Mouse (Mus musculus) kidney, adult 2 months (tissue): ENCODE measurements around the gene Pkhd1. TPM values are rescaled to one million over a fixed set of nuclear protein-coding genes. Genes with fewer than 3 reads are reported as not detected.

Experiments used
- DNase-seq: peaks from one replicate; pipeline ENCODE4 v3.0.0; 2021
- H3K27ac ChIP-seq: fragments of 200-500 bp; 2 replicates; pipeline ENCODE4 v1.5.1; 2012; ENCODE audit warnings: low read depth, low read length, control low read depth, inconsistent platforms; ENCODE audit not compliant: insufficient read depth
- H3K27me3 ChIP-seq: fragments of 200-500 bp; replicated peaks from 2 replicates; pipeline ENCODE4 v1.6.1; 2012; ENCODE audit warnings: mild to moderate bottlenecking, moderate library complexity, low read length, inconsistent platforms; ENCODE audit not compliant: control insufficient read depth, insufficient read depth
- H3K36me3 ChIP-seq: fragments of 200-500 bp; 2 replicates; pipeline ENCODE4 v1.6.1; 2012; ENCODE audit warnings: mild to moderate bottlenecking, moderate library complexity, low read length, inconsistent platforms; ENCODE audit not compliant: control insufficient read depth, insufficient read depth
- H3K4me1 ChIP-seq: fragments of 200-500 bp; 2 replicates; pipeline ENCODE4 v1.6.1; 2011; ENCODE audit warnings: low read length; ENCODE audit not compliant: control insufficient read depth, insufficient read depth
- H3K4me3 ChIP-seq: fragments of 200-500 bp; 2 replicates; pipeline ENCODE4 v1.5.1; 2011; ENCODE audit warnings: mild to moderate bottlenecking, low read depth, low read length, control low read depth; ENCODE audit not compliant: insufficient read depth
- CTCF ChIP-seq: fragments of 200-500 bp; conservative IDR thresholded peaks from 2 replicates; pipeline ENCODE4 v1.5.1; 2011; ENCODE audit warnings: low read depth, mild to moderate bottlenecking, control low read depth, low read length, moderate library complexity, mixed read lengths; ENCODE audit not compliant: insufficient read depth, insufficient read length
- POLR2A ChIP-seq: fragments of 200-500 bp; IDR thresholded peaks from one replicate; pipeline ENCODE4 v1.6.1; 2011; ENCODE audit warnings: low read depth, low read length, control low read depth
- WGBS: fragments of 180-500 bp; shearing (Covaris S2); methylation state at CpG from one replicate; pipeline ENCODE4 v1.1.7; 2018; 5-methylcytosine and 5-hydroxymethylcytosine counted together
- polyA plus RNA-seq: library from polyadenylated mRNA; depleted of rRNA; stranded (reverse); fragments of >200 nt; gene quantifications from 2 replicates; pipeline ENCODE4 v1.2.3, GENCODE M21; 2012

Pkhd1 gene
- polyA plus RNA-seq, 1 experiment = 17.3 TPM

- no peak overlapping the region for H3K27ac ChIP-seq
- no peaks in the 10 kb centered on the region for H3K4me1 ChIP-seq
- no peak for DNase-seq
- 74% methylated on average over 5 of the region's 5 CpGs for WGBS
- peaks cover 4% of the 10 kb centered on the region; the same call in 1 of the 2 replicates for H3K36me3 ChIP-seq
- H3K27me3 ChIP-seq = no peaks in the 10 kb centered on the region
- H3K4me3 ChIP-seq = no peak overlapping the region
- TF ChIP-seq CTCF = no peak
- no peak for TF ChIP-seq POLR2A
Measured at GRCm38 (mm10) chr1:20409411-20409967, 208.4 kb downstream of the Pkhd1 start.

GRCm38 (mm10) chr1:20398319-20398718 lies 219.5 kb downstream of the Pkhd1 start:
- DNase-seq = peak; percentile 63
- TF ChIP-seq POLR2A (no peak), CTCF (no peak)
- WGBS = 13% methylated on average over 4 of the region's 4 CpGs
- Histone ChIP-seq H3K4me1 (no peaks in the 10 kb centered on the region; the same call in 1 of the 2 replicates), H3K27ac (no peak overlapping the region), H3K4me3 (no peak overlapping the region), H3K27me3 (no peaks in the 10 kb centered on the region), H3K36me3 (no peaks in the 10 kb centered on the region)

GRCm38 (mm10) chr1:20364437-20364836 lies 253.4 kb downstream of the Pkhd1 start:
- Histone ChIP-seq H3K27ac (no peak overlapping the region), H3K4me3 (no peak overlapping the region), H3K4me1 (0 out of 2 replicates have a peak, but pooled peaks cover 2% of the 10 kb centered on the region), H3K36me3 (peaks cover 2% of the 10 kb centered on the region; the same call in 1 of the 2 replicates), H3K27me3 (no peaks in the 10 kb centered on the region)
- DNase-seq = peak; percentile 81
- TF ChIP-seq CTCF (no peak), POLR2A (no peak)
- 11% methylated on average over 1 of the region's 1 CpGs for WGBS

- no peak overlapping the region for H3K27ac ChIP-seq
- no peak for TF ChIP-seq POLR2A
- TF ChIP-seq CTCF = no peak
Measured at GRCm38 (mm10) chr1:20344651-20345050, 273.2 kb downstream of the Pkhd1 start.

GRCm38 (mm10) chr1:20311485-20311884 lies 306.4 kb downstream of the Pkhd1 start:
- WGBS = 13% methylated on average over 2 of the region's 2 CpGs
- no peak for TF ChIP-seq POLR2A
- TF ChIP-seq CTCF = 0 out of 2 replicates have a peak, but pooled peaks have one; percentile 13

More at GRCm38 (mm10) chr1:20344651-20345050, 273.2 kb downstream of the Pkhd1 start:
- WGBS = 63% methylated on average over 3 of the region's 3 CpGs
- H3K36me3 ChIP-seq = peaks cover 3% of the 10 kb centered on the region
- DNase-seq = no peak
- H3K4me1 ChIP-seq = no peaks in the 10 kb centered on the region
- no peaks in the 10 kb centered on the region for H3K27me3 ChIP-seq
- no peak overlapping the region for H3K4me3 ChIP-seq

GRCm38 (mm10) chr1:20310925-20311324 lies 306.9 kb downstream of the Pkhd1 start:
- Histone ChIP-seq H3K4me3 (no peak overlapping the region), H3K27me3 (no peaks in the 10 kb centered on the region), H3K4me1 (no peaks in the 10 kb centered on the region), H3K27ac (no peak overlapping the region), H3K36me3 (peaks cover 1% of the 10 kb centered on the region)
- 66% methylated on average over 6 of the region's 6 CpGs for WGBS
- no peak for TF ChIP-seq CTCF
- no peak for TF ChIP-seq POLR2A
- DNase-seq = no peak

More at GRCm38 (mm10) chr1:20311485-20311884, 306.4 kb downstream of the Pkhd1 start:
- H3K4me1 ChIP-seq = no peaks in the 10 kb centered on the region
- no peaks in the 10 kb centered on the region for H3K27me3 ChIP-seq
- peaks cover 1% of the 10 kb centered on the region; the same call in 1 of the 2 replicates for H3K36me3 ChIP-seq
- peak; percentile 58 for DNase-seq
- no peak overlapping the region for H3K27ac ChIP-seq
- H3K4me3 ChIP-seq = no peak overlapping the region

DNA sequence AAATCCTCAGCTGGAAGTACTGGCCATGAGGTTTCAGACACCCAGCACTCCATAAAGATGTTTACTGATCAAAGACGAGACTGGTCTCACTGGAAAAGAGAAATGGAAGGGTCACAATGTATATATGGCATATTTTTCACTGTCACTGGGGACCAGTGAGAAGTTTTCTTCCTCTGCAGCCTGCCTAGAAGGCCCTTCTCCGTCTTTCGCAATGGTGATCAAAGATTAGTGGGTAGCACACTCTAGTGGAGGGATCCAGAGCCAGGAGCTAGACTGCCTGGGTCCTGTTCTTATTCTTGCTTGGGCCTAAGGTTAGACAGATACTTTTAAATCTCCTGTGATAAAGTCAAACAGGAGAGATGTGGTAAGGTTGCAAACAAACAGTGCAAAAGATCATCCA lies 311.7 kb downstream of the Pkhd1 start:
- Histone ChIP-seq H3K4me1 (no peaks in the 10 kb centered on the region), H3K4me3 (no peak overlapping the region), H3K27me3 (no peaks in the 10 kb centered on the region), H3K36me3 (peaks cover 1% of the 10 kb centered on the region), H3K27ac (no peak overlapping the region)
- no peak for DNase-seq
- TF ChIP-seq CTCF = no peak; the same call in 1 of the 2 replicates
- TF ChIP-seq POLR2A = no peak
- WGBS = 65% methylated on average over 3 of the region's 3 CpGs
